Mouse (Mus musculus) cerebellum, postnatal 25 days (tissue): ENCODE results near the gene Ldha.

Source experiments
- DNase-seq, 2 experiments: peaks; one replicate each; pipeline ENCODE4 v3.0.0; 2021; ENCODE audit warnings: mixed read lengths in 2 of 2

The Ldha gene

DNA sequence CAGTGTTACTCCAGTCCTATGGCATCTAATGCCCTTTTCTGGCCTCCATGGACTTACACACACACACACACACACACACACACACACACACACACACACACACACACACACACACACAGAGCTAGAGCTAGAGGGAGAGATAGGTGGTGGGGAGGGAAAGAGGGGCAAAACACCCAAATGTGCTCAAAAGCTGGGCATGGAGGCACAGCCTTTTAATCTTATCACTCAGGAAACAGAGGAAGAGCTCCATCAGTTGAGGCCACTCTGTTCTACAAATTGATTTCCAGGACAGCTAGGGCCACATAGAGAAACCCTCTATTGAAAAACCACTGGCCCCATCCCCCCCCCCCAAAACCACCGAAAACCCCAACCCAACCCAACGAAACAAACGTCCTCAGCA lies 42.0 kb downstream of the Ldha start:
- no peak for DNase-seq

DNA sequence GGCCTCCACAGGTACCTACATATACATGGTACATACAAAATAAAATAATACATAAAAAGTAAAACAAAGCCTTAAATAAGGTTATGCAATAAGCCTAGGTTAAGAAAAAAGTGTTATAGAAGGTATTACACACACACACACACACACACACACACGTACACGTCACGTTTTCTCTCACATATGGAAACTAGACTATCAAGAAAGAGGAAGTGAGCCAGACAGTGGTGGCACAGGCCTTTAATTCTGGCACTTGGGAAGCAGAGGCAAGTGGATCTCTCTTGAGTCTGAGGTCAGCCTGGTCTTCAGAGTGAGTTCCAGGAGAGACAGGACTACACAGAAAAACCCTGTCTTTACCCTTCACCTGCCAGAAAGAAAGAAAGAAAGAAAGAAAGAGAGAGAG lies 54.2 kb downstream of the Ldha start:
- no peak for DNase-seq

DNA sequence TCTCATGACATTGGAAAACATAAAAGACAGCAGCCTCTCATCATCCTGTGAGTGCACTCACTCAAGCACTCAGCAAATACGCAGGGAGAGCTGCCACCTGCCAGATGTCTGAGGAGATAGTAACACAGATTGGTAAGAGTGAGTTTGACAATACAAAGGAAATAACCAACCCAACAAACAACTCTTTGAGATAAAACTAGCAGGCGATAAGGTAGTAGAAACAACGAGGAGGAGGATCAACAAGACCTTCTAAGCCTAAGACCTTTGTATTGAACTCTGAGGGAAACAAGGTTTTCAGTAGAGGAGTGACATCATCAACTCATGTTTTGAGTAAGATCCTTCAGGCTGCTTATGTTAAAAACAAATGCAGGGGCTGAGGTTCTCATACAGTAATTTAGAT lies 58.1 kb downstream of the Ldha start:
- DNase-seq, result no peak
